Mouse (Mus musculus) CD4-positive helper T cell, adult 2 months (primary cell): ENCODE data around the gene Zfp597.

Experiments
- DNase-seq: peaks from one replicate; pipeline ENCODE4 v3.0.0-alpha.2; 2012; ENCODE audit warnings: low read depth, missing footprints, low spot score

The Zfp597 gene

GRCm38 (mm10) chr16:3884201-3885064 lies at the start of gene Zfp597, which contains the start of gene Gm20695:
TSS of gene Zfp597 (minus strand) at chr16:3884561.
TSS of gene Gm20695 (plus strand) at chr16:3884648.
- DNase-seq: peak; percentile 95

- DNase-seq: no peak
Measured at GRCm38 (mm10) chr16:3934091-3934490, 49.7 kb upstream of the Zfp597 start.

GRCm38 (mm10) chr16:3933536-3933935 lies 49.2 kb upstream of the Zfp597 start:
- peak; percentile 11 for DNase-seq

- DNase-seq: no peak
Measured at GRCm38 (mm10) chr16:3929151-3929550, 44.8 kb upstream of the Zfp597 start.

GRCm38 (mm10) chr16:3928582-3928981 lies 44.2 kb upstream of the Zfp597 start:
- no peak for DNase-seq

GRCm38 (mm10) chr16:3923966-3924365 lies 39.6 kb upstream of the Zfp597 start:
- DNase-seq: no peak

GRCm38 (mm10) chr16:3923515-3923914 lies 39.2 kb upstream of the Zfp597 start:
- no peak for DNase-seq

GRCm38 (mm10) chr16:3920756-3921155 lies 36.4 kb upstream of the Zfp597 start:
- DNase-seq: no peak

GRCm38 (mm10) chr16:3909118-3909517 lies 24.8 kb upstream of the Zfp597 start:
- DNase-seq: no peak

- DNase-seq: peak; percentile 91
Measured at GRCm38 (mm10) chr16:3908537-3909111, 24.3 kb upstream of the Zfp597 start, which contains the start of the genes 1700037C18Rik and Cluap1. TSS of gene 1700037C18Rik (minus strand) at chr16:3908689. TSS of gene Cluap1 (plus strand) at chr16:3908801.

- DNase-seq: no peak
Measured at GRCm38 (mm10) chr16:3907471-3907870, 23.1 kb upstream of the Zfp597 start.

- DNase-seq: no peak
Measured at GRCm38 (mm10) chr16:3896553-3896952, 12.2 kb upstream of the Zfp597 start.

GRCm38 (mm10) chr16:3896046-3896445 lies 11.7 kb upstream of the Zfp597 start:
- peak; percentile 19 for DNase-seq

- peak; percentile 70 for DNase-seq
Measured at GRCm38 (mm10) chr16:3895173-3895792, 10.9 kb upstream of the Zfp597 start.

GRCm38 (mm10) chr16:3893739-3894138 lies 9.4 kb upstream of the Zfp597 start:
- no peak for DNase-seq

GRCm38 (mm10) chr16:3891621-3892295 lies 7.4 kb upstream of the Zfp597 start:
- DNase-seq: no peak

- DNase-seq: no peak
Measured at GRCm38 (mm10) chr16:3885065-3885670, 807 bp upstream of the Zfp597 start.

GRCm38 (mm10) chr16:3876346-3876745 lies 8.0 kb downstream of the Zfp597 start:
- DNase-seq: no peak

- DNase-seq: peak; percentile 93
Measured at GRCm38 (mm10) chr16:3872216-3873047, 11.9 kb downstream of the Zfp597 start, which contains the start of gene Naa60. TSS of gene Naa60 (plus strand) at chr16:3872375.

GRCm38 (mm10) chr16:3871815-3872214 lies 12.5 kb downstream of the Zfp597 start:
- DNase-seq: no peak
